Mouse (Mus musculus): Measurements from ENCODE around the gene Tsc22d2. TPM values are rescaled to one million over a fixed set of nuclear protein-coding genes. Genes with fewer than 3 reads are reported as not detected.

Gene Tsc22d2
- polyA plus RNA-seq, 1 experiment from 2014 or later = 8.6 TPM

DNA sequence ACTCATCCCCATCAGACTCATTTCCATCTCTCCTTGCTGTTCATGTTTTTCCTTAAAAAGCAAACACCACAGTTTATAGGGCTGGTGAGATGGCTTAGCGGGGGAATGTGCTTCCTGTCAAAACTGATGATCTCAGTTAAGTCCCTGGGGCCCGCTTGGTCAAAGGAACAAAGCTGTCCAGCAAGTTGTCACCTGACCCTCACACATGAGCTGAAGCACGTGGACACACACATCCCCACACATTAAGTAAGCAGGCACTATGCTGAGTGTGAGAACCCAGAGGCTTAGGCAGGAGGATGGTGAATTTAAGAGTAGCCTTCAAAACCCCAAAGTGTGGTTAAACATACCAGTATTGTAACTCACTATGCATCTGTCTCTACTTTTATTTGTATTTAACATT, 14.6 kb upstream of the Tsc22d2 start:
- Histone ChIP-seq H3K27me3 (replicated peaks) (no peaks in the 10 kb centered on the region), H3K9ac (replicated peaks) (no peak overlapping the region), H3K36me3 (no peaks in the 10 kb centered on the region), H3K27ac (replicated peaks) (no peak overlapping the region), H3K4me2 (no peak overlapping the region), H3K4me3 (replicated peaks) (no peak overlapping the region), H3K9me3 (replicated peaks) (no peaks in the 10 kb centered on the region), H3K4me1 (no peaks in the 10 kb centered on the region)
- 77% methylated on average over 3 of the region's 3 CpGs for WGBS
- no peak for ATAC-seq (ENCODE audit: low FRiP score)

DNA sequence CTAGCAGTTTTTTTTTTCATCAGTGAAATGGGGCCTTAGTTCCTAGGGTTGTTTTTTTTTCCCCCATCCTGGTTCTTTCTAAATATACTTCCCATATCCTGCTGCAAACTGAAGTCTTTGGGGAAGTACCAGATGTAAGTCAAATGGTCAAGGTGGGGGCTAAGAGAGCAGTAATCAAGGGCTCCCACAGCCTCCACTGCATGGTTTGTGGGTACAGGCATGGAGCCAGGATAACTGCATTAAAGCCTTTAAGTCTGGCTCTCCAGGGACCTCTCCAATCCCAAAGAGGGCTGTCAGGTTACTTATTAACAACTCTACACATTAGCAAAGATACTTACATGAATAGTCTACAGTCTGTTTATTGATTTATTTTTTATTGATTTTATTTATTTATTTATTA, 2.8 kb upstream of the Tsc22d2 start:
- Histone ChIP-seq H3K9ac (replicated peaks) (no peak overlapping the region), H3K4me3 (replicated peaks) (no peak overlapping the region), H3K4me2 (no peak overlapping the region), H3K27ac (replicated peaks) (no peak overlapping the region), H3K4me1 (peaks cover 5% of the 10 kb centered on the region; the same call in 1 of the 2 replicates), H3K36me3 (no peaks in the 10 kb centered on the region), H3K27me3 (replicated peaks) (no peaks in the 10 kb centered on the region), H3K9me3 (replicated peaks) (no peaks in the 10 kb centered on the region)
- no peak for ATAC-seq (ENCODE audit: low FRiP score)

DNA sequence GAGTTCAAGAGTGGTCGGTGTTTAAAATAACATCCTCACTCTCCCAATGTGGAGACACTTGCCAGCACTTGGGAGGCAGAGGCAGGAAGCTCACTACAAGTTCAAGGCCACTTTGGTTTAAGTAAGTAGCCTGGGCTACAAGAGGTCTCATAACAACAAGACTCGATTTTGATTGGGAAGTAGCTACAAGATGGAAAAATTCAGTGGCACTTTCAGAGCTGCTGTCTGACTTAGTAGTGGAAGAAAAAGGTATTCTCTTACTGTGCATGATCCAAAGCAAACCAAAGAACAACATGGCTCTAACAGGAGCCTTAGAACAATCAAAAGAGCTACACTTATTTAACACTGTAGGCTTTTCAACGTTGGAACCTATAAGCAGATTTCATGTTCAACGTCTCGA, 844 bp upstream of the Tsc22d2 start:
- Histone ChIP-seq H3K9ac (replicated peaks) (peak overlapping the region; percentile 97), H3K4me3 (replicated peaks) (peak overlapping the region; percentile 97), H3K9me3 (replicated peaks) (no peaks in the 10 kb centered on the region), H3K4me1 (peaks cover 15% of the 10 kb centered on the region), H3K4me2 (peak overlapping the region; percentile 84), H3K27me3 (replicated peaks) (no peaks in the 10 kb centered on the region), H3K27ac (replicated peaks) (peak overlapping the region; percentile 99), H3K36me3 (no peaks in the 10 kb centered on the region)
- no peak for ATAC-seq (ENCODE audit: low FRiP score)
- 50% methylated on average over 5 of the region's 5 CpGs for whole genome bisulfite sequencing

DNA sequence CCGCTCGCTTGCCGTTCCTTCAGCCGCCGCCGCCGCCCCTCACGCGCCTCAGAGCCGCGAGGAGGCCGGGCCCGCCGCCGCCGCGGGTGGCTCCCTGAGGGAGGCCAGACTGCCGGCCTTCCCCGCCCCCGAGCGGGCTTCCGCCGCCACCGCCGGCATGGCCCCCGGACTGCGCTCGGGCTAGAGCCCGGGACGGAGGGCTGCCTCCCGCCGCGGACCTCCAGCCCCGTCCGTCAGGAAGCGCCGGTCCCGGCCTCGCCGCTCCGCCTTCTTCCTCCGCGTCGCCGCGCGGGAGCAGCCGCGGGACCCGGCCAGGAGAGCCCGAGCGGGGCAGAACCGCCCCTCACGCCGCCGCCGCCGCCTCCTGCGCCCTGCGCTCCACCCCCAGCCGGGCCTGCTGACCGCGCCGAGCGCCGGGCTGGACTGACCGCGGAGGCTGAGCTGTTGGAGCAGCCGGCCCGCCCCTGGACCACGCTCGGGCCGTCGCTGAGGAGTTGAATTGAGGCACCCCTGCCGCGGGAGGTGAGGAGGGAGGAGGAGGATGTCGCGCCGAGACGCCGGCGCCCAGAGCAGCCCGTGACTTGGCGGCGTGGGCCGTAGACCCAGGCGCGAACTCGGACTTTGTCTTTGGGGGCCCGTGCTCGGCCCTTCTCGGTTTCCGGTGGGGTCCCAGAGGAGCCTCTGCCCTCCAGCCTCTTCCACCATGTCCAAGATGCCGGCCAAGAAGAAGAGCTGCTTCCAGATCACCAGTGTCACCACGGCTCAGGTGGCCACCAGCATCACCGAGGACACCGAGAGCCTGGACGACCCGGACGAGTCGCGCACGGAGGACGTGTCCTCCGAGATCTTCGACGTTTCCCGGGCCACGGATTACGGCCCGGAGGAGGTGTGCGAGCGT, 720 bp downstream of the Tsc22d2 start:
- under 1% methylated on average over 89 of the region's 113 CpGs for WGBS
- Histone ChIP-seq H3K27me3 (replicated peaks) (no peaks in the 10 kb centered on the region), H3K9ac (replicated peaks) (peak overlapping the region; percentile 97)

DNA sequence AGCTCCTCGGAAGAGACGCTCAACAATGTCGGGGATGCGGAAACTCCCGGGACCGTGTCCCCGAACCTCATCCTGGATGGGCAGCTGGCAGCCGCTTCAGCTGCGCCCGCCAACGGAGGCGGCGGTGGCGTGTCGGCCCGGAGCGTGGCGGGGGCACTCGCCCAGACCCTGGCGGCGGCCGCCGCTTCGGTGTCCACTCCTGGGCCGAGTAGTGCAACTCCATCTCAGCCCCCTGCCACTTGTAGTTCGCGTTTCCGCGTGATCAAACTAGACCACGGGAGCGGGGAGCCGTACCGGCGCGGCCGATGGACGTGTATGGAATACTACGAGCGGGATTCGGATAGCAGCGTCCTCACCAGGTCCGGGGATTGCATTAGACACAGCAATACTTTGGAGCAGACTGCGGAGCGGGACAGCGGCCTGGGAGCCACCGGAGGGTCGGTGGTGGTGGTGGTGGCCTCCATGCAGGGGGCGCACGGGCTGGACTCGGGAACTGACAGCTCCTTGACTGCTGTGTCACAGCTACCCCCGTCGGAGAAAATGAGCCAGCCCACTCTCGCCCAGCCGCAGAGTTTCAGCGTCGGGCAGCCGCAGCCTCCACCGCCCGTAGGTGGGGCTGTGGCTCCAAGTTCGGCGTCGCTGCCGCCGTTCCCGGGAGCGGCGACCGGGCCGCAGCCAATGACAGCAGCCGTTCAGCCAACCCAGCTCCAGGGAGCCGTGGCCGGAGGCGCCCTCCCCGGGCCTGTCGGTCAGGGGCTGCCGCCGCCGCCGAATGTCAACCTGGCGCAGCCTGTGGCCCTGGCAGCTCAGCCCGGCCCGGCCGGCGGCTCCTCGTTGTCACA, 1.6 kb downstream of the Tsc22d2 start:
- Histone ChIP-seq H3K9ac (replicated peaks) (peak overlapping the region; percentile 97), H3K4me3 (replicated peaks) (peak overlapping the region; percentile 97), H3K4me1 (peaks cover 23% of the 10 kb centered on the region), H3K4me2 (peak overlapping the region; percentile 84), H3K27me3 (replicated peaks) (no peaks in the 10 kb centered on the region), H3K36me3 (no peaks in the 10 kb centered on the region), H3K27ac (replicated peaks) (peak overlapping the region; percentile 99), H3K9me3 (replicated peaks) (no peaks in the 10 kb centered on the region)
- WGBS = under 1% methylated on average over 79 of the region's 85 CpGs
- ATAC-seq (ENCODE audit: low FRiP score) = peak; percentile 68

More for the DNA sequence above, 720 bp downstream of the Tsc22d2 start:
- H3K36me3 ChIP-seq = no peaks in the 10 kb centered on the region
- peak overlapping the region; percentile 99 for H3K27ac ChIP-seq (replicated peaks)
- peak overlapping the region; percentile 97 for H3K4me3 ChIP-seq (replicated peaks)
- peaks cover 22% of the 10 kb centered on the region for H3K4me1 ChIP-seq
- ATAC-seq (ENCODE audit: low FRiP score) = peak; percentile 63
- peak overlapping the region; percentile 84 for H3K4me2 ChIP-seq
- H3K9me3 ChIP-seq (replicated peaks) = no peaks in the 10 kb centered on the region

DNA sequence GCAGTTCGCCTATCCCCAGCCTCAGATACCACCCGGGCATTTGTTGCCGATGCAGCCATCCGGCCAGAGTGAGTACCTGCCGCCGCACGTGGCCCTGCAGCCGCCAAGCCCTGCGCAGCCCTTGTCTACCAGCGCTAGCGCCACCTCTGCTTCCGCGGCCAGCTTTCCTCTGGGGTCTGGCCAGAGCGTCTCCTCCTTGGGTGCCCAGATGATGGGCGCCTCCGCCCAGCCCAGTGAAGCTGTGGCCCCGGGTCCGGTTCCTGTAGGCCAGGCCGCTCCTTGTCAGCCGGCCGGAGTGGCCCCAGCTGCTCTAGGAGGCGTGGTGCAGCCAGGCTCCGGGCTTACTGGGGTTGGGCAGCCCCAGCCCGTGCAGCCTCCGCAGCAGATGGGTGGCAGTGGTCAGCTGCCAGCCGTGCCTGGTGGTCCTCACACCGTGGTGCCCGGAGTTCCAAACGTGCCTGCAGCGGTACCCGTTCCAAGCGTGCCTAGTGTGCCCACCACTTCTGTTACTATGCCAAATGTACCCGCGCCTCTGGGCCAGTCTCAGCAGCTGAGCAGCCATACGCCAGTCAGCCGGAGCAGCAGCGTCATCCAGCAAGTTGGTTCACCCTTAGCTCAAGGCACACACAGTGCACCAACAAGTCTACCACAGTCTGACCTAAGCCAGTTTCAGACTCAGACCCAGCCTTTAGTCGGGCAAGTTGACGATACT, 2.4 kb downstream of the Tsc22d2 start:
- peak overlapping the region; percentile 97 for H3K9ac ChIP-seq (replicated peaks)
- H3K9me3 ChIP-seq (replicated peaks) = no peaks in the 10 kb centered on the region
- H3K27me3 ChIP-seq (replicated peaks) = no peaks in the 10 kb centered on the region
- ATAC-seq (ENCODE audit: low FRiP score) = peak; percentile 22
- peak overlapping the region; percentile 99 for H3K27ac ChIP-seq (replicated peaks)
- H3K4me3 ChIP-seq (replicated peaks) = peak overlapping the region; percentile 97
- H3K36me3 ChIP-seq = no peaks in the 10 kb centered on the region
- peaks cover 23% of the 10 kb centered on the region for H3K4me1 ChIP-seq
- H3K4me2 ChIP-seq = peak overlapping the region; percentile 84
- under 1% methylated on average over 38 of the region's 39 CpGs for WGBS

DNA sequence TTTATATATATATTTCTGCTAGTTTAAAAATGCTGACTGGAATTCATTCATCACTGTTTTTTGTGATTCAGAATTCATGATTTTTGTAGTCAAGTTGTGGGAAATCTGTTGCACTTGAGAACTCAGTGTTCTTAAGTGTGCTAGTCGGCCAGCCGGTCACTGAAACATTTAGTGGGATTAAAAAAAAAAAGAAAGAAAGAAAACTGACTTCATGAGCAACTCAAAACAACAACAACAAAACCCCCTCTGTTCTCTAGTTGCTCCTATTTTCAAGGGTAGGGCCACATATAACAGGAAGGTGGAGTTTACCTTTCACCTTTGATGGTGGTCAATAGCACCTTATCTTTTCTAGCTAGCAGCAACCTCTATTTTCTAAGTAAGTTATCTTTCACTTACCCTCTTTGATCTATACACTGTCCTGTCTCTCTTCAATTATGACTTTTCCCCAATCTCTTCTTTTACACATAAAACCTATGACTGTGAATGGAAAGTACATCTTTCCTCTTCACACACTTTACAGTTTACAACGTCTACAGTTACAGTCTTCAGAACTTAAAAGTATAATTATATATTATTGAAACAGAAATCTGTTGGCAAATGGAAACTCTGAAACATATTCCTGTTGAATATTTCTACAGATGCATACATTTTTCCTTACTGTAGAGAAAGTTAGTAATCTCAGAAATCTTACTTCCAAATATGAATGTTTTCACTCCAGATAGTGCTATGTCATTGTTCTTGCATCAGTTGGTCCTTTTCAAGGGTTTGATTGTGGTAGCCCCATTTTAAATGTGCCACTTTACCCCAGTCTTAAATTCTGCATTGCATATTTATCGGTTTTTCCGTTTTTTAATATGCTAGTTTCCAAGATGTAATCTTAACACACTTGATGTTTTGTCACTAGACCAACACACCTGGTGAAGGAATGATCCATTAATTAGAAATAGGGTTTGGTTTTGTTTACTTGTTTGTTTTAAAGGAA, 4.5 kb downstream of the Tsc22d2 start:
- ATAC-seq (ENCODE audit: low FRiP score) = no peak
- no peaks in the 10 kb centered on the region for H3K36me3 ChIP-seq
- H3K4me3 ChIP-seq (replicated peaks) = peak overlapping the region; percentile 38
- no peaks in the 10 kb centered on the region for H3K9me3 ChIP-seq (replicated peaks)
- no peak overlapping the region for H3K27ac ChIP-seq (replicated peaks)
- WGBS = 36% methylated on average over 5 of the region's 5 CpGs
- no peaks in the 10 kb centered on the region for H3K27me3 ChIP-seq (replicated peaks)
- no peak overlapping the region for H3K9ac ChIP-seq (replicated peaks)
- H3K4me1 ChIP-seq = peaks cover 22% of the 10 kb centered on the region
- peak overlapping the region; percentile 84 for H3K4me2 ChIP-seq

DNA sequence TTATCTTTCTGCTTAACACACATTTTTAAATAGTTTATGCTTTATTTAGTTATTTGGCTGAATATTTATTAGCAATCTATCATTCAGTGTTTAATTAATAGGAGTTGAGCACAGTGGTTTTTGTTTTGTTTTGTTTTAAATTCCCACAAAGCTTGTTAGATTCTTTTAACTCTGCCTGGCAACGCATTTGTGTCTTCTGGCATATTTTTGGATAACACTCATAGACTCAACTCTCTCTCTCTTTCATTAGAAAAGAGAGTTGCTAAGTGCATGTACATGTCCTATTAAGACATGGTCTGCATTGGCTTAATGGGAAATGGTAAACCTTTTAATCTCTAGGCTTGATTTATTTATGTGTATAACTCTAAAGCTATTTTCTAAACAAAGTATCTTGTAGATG, 14.3 kb downstream of the Tsc22d2 start:
- 92% methylated on average over 1 of the region's 1 CpGs for WGBS
- H3K36me3 ChIP-seq = no peaks in the 10 kb centered on the region

DNA sequence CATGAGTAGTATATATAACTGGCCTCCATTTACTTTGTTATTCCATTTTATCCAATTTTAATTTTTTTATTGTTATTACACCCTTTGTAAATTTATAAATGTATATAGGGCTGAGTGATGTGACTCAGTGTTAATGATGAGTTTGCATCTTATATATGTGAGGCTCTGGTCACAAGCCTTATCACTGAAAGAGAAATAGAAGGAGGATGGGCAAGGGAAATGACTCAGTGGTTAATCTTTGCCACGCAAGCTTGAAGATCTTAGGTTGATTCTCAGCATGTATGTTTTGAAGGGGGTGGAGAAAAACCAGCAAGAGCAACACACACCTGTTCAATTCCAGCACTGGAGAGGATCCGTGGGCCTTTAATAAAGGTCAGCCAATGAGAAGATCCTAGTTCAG, 19.9 kb downstream of the Tsc22d2 start:
- no peaks in the 10 kb centered on the region for H3K9me3 ChIP-seq (replicated peaks)
- H3K4me1 ChIP-seq = no peaks in the 10 kb centered on the region
- no peaks in the 10 kb centered on the region; the same call in 1 of the 2 replicates for H3K36me3 ChIP-seq
- no peak overlapping the region for H3K9ac ChIP-seq (replicated peaks)
- no peak overlapping the region for H3K4me2 ChIP-seq
- H3K4me3 ChIP-seq (replicated peaks) = no peak overlapping the region
- no peak for ATAC-seq (ENCODE audit: low FRiP score)
- H3K27me3 ChIP-seq (replicated peaks) = no peaks in the 10 kb centered on the region
- 95% methylated on average over 2 of the region's 2 CpGs for WGBS
- no peak overlapping the region for H3K27ac ChIP-seq (replicated peaks)

More for the DNA sequence above, 14.3 kb downstream of the Tsc22d2 start:
- Histone ChIP-seq H3K4me1 (no peaks in the 10 kb centered on the region), H3K9ac (replicated peaks) (no peak overlapping the region), H3K9me3 (replicated peaks) (no peaks in the 10 kb centered on the region), H3K4me3 (replicated peaks) (no peak overlapping the region), H3K4me2 (no peak overlapping the region), H3K27me3 (replicated peaks) (no peaks in the 10 kb centered on the region), H3K27ac (replicated peaks) (no peak overlapping the region)
- ATAC-seq (ENCODE audit: low FRiP score) = no peak

DNA sequence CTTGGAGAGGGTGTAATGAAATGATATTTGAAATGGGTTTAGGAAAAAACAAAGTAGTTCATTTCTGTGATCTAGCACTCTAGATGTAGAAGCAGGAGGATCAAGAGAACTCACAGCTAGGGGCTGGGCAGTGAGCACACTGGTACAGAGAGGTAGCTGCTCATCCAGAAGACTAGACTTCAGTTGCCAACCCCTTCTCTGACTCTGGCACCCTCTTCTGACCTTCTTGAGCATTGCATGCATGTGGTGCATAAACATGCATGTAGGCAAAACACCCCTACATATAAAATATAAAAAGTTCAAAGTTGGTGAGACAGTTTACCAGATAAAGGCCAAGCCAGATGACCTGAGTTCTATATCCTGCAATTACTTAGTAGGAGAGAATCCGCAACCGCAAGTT, 33.7 kb downstream of the Tsc22d2 start:
- Histone ChIP-seq H3K9me3 (replicated peaks) (no peaks in the 10 kb centered on the region), H3K4me3 (replicated peaks) (no peak overlapping the region), H3K36me3 (no peaks in the 10 kb centered on the region), H3K27me3 (replicated peaks) (no peaks in the 10 kb centered on the region), H3K4me1 (no peaks in the 10 kb centered on the region), H3K27ac (replicated peaks) (no peak overlapping the region), H3K9ac (replicated peaks) (no peak overlapping the region), H3K4me2 (no peak overlapping the region)
- no peak for ATAC-seq (ENCODE audit: low FRiP score)
- WGBS = 100% methylated on average over 2 of the region's 2 CpGs

Measured in neural tube, embryonic 15.5 days (tissue).